Mouse (Mus musculus) embryo, embryonic 10.5 days (tissue): ENCODE data around the gene Arhgap42.

Source experiments
- DNase-seq: peaks from one replicate; pipeline ENCODE4 v3.0.0-alpha.2; 2015; ENCODE audit warnings: low spot score

Gene Arhgap42

GRCm38 (mm10) chr9:9142561-9142960 lies 96.3 kb downstream of the Arhgap42 start:
- peak; percentile 30 for DNase-seq

GRCm38 (mm10) chr9:9142144-9142543 lies 96.8 kb downstream of the Arhgap42 start:
- no peak for DNase-seq

GRCm38 (mm10) chr9:9128996-9129694 lies 109.8 kb downstream of the Arhgap42 start:
- no peak for DNase-seq

- peak; percentile 50 for DNase-seq
Measured at GRCm38 (mm10) chr9:9127041-9127755, 111.7 kb downstream of the Arhgap42 start.

- no peak for DNase-seq
Measured at GRCm38 (mm10) chr9:9124156-9124555, 114.7 kb downstream of the Arhgap42 start.

- DNase-seq = no peak
Measured at GRCm38 (mm10) chr9:9114266-9114665, 124.6 kb downstream of the Arhgap42 start.

- no peak for DNase-seq
Measured at GRCm38 (mm10) chr9:9113847-9114246, 125.1 kb downstream of the Arhgap42 start.

GRCm38 (mm10) chr9:9112921-9113320 lies 126.0 kb downstream of the Arhgap42 start:
- no peak for DNase-seq

GRCm38 (mm10) chr9:9107697-9108096 lies 131.2 kb downstream of the Arhgap42 start:
- no peak for DNase-seq

GRCm38 (mm10) chr9:9104761-9105160 lies 134.1 kb downstream of the Arhgap42 start:
- DNase-seq = peak; percentile 5

GRCm38 (mm10) chr9:9102158-9102514 lies 136.8 kb downstream of the Arhgap42 start:
- DNase-seq = no peak

- DNase-seq = no peak
Measured at GRCm38 (mm10) chr9:9101482-9102157, 137.3 kb downstream of the Arhgap42 start.

- no peak for DNase-seq
Measured at GRCm38 (mm10) chr9:9101055-9101454, 137.8 kb downstream of the Arhgap42 start.

GRCm38 (mm10) chr9:9097835-9098234 lies 141.1 kb downstream of the Arhgap42 start:
- no peak for DNase-seq

- DNase-seq = no peak
Measured at GRCm38 (mm10) chr9:9096761-9097160, 142.1 kb downstream of the Arhgap42 start.

GRCm38 (mm10) chr9:9093096-9093495 lies 145.8 kb downstream of the Arhgap42 start:
- peak; percentile 39 for DNase-seq

- DNase-seq = no peak
Measured at GRCm38 (mm10) chr9:9083441-9083840, 155.5 kb downstream of the Arhgap42 start.

- no peak for DNase-seq
Measured at GRCm38 (mm10) chr9:9052920-9053319, 186.0 kb downstream of the Arhgap42 start.

- peak; percentile 81 for DNase-seq
Measured at GRCm38 (mm10) chr9:9051184-9051583, 187.7 kb downstream of the Arhgap42 start.

GRCm38 (mm10) chr9:9049202-9049601 lies 189.7 kb downstream of the Arhgap42 start:
- peak; percentile 79 for DNase-seq

- DNase-seq = no peak
Measured at GRCm38 (mm10) chr9:9041009-9041408, 197.9 kb downstream of the Arhgap42 start.

GRCm38 (mm10) chr9:9037017-9037671 lies 201.8 kb downstream of the Arhgap42 start:
- no peak for DNase-seq
